Mouse (Mus musculus) lung, adult 18-20 months (tissue): ENCODE results near the gene Nat8f5.
"Not testable (repeated sequence)": the region's sequence is repeated elsewhere in the genome, so short reads cannot be mapped to it uniquely, and the experiment has no call there.

ENCODE experiments used
- DNase-seq, 2 experiments: peaks; one replicate each; pipeline ENCODE4 v3.0.0; 2022; ENCODE audit warnings: mixed read lengths in 2 of 2

The Nat8f5 gene

DNA sequence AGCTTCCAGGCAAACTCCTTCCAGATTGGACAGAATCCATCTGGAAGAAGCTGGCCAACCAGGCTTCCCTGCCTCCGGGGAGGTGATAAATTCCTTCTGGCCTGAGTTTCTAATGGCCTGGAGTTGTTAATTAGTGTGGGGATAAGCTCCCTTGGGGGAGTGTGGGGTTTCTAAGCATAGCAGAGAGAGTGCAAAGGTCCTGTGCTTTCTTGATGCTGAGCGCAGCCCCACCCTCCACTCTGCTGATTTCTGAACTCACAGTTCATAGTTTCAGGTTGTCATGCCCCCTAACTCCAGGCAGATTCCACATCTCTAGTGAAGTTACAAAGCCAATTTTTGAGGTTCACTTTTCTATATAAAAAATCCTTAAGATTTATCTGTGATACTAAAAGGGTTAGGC, 14.3 kb upstream of the Nat8f5 start:
- not testable (repeated sequence) for DNase-seq

DNA sequence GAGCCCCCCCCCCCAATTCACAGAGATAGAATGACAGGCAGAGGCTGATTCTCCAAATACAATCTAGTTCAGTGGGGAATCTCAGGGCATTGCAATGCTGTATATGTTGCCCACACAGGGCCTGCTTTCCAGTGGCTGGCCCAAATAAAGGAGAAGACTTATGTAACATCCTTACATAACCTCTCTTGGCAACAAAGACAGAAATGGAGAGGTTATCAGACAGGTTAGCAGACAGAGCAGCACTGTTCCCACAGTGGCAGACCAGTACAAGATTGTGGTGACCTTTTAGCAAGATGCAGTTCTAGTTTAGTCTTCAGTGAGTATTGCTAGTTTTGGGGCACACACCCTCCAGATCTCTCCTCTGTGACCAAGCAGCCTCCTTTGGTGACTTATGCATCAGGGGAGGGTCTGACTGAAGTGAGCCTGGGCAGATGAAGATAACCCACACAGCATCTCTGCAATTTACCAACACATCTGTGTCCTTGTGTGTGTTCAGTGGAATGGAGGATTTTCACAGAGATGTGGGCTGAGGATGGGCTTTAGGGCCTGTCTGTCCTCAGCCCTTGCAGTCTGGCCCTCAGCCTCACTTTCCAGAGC, 13.8 kb upstream of the Nat8f5 start:
- not testable (repeated sequence) for DNase-seq

DNA sequence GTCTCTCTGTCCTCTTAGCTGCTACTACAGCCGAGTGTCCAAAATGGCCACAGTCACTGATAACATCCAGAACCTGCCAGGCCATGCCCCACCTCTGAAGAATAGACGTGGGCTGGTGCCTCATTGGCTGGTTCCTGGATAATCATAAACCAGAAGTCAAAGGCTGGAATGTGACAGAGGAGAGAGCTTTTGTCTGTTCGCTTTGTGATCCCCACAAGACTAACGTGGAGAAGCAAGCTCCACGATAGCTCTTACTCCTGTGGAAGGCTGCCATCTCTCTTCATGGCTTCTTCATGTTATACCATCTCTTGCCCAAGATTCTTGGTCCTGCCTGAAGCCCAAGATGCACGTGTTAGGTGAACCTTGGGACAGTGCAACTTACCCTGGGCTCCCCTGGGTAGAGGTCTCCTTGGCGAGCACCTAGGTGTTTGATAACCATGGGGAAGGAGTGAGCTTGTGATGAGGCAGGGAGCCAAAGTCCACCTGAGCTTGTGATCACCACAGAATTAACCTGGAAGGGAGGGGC, 11.1 kb upstream of the Nat8f5 start, which contains the start of gene Nat8:
Nat8 (minus strand) TSS at position 287 of the 526 bp plus-strand sequence.
- no peak for DNase-seq

DNA sequence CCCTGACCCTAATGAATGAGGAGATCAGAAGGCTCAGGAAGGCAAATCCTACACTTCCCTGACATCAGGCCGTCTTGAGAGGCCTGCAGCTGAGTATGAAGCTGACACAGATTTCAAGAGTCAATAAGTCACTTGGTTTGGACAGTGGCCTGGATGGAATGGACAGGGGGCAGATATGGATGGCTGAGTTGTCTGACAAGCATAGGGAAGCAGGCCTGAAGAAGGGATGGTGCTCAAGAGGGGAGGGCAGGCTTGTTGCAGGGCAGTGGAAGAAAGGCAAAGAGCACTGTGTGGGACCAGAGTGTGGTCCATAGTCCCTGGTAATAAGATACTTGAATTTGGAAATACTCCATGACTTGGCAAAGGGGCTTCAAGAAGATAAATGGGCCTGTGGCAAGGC, 8.7 kb upstream of the Nat8f5 start:
- DNase-seq: no peak

DNA sequence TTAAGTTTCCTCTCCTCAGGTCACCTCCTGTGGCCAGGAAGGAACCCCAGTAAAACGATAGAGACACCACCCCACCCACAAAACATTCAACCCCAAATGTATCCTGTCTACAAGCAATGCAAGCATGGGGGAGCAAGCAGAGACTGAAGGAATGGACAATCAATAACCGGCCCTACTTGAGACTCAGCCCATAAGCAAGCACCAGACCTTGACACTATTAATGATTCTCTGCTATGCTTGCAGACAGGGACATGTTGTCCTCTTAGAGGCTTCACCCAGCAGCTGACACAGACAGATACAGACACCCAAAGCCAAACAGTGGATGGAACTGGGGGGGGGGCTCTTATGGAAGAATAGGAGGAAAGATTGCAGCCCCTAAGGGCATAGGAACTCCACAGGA, 5.1 kb upstream of the Nat8f5 start:
- no peak for DNase-seq

DNA sequence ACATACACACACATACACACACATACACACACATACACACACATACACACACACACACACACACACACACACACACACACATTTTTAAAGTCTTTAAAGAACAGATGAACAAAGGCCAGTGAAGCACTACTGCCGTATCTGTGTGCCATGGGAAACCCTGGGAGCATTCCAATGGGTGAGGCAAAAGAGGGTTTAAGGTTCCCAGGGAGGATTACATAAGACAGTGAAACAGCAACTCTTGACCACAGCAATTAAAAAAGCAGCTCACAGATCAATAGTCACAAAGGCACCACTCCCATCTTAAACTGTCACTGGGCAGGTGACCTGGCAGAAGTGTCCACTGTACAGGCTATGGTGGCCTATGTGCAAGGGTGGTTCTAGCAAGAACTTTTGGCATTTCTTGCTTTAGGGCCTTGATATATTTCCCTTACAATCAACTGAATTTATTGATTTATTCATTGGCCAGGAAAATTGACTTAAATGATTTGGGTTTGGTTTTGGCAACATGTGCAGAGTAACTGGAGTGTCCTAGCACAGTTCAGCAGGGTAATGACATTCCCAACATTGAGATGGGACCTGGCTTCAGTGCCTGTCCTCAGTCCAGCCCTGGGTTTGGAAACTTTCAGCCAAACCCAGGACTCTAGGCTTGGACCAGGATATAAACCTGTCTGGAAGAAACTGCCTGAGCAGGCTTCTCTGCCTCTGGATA, 2.8 kb upstream of the Nat8f5 start:
- no peak for DNase-seq

DNA sequence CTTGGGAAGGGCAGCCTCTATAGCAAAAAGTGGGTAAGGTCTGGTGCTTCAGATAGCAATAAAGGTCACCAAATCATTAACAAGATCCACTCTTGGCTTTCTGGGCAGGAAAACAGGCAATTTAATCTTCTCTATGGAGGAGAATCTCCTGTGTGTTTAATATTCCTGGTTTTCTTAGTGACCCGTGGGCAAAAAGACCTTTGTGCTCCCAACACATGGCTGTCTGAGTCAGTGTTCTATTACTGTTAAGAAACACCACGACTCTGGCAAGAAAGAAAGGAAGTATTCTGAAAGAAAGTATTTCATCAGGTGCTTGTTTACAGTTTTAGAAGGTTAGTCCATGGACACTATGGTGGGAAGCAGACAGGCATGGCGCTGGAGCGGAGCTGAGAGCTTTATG, 1.5 kb upstream of the Nat8f5 start:
- DNase-seq: no peak

DNA sequence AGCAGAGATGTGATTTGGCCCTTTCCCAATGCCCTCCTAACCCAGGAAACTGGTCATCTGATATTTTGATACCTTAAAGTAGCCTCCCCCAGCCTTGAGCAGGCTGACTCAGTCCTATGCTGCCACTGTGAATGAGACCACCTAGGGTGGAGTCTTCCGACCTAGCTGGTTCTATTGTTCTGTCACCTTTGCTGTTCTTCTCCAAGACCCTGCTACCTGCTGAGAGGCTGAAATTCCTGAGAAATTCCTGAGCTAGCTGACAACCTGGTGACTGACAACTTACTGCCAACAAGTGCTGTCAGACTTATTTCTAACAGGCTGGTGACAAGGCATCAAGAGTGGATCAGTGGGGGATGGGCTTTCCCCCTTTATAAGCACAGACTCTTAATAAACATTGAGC, 2.4 kb downstream of the Nat8f5 start:
- DNase-seq: no peak

DNA sequence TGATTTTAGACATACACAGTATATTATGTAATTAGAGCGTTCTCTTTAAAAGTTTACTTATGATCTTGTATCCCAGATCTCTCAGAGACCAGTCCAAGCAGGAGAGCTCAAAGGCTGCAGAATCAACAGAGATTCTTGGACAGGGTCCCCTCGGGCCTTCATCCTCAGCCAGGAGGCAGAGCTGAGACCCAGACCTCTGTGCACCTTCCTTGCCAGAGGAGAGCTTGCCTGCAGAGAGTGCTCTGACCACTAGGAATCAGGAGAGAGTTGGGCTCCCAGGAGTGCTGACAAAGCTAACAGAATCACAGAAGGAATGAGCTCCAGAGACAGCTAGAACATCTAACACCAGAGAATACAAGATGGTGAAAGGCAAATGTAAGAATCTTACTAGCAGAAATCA, 7.4 kb downstream of the Nat8f5 start:
- no peak for DNase-seq

DNA sequence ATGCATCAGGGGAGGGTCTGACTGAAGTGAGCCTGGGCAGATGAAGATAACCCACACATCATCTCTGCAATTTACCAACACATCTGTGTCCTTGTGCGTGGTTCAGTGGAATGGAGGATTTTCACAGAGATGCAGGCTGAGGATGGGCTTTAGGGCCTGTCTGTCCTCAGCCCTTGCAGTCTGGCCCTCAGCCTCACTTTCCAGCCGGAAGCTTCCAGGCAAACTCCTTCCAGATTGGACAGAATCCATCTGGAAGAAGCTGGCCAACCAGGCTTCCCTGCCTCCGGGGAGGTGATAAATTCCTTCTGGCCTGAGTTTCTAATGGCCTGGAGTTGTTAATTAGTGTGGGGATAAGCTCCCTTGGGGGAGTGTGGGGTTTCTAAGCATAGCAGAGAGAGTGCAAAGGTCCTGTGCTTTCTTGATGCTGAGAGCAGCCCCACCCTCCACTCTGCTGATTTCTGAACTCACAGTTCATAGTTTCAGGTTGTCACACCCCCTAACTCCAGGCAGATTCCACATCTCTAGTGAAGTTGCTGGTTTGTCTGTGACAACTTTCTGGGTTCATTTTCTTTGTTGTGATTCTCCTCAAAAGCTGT, 9.7 kb downstream of the Nat8f5 start:
- not testable (repeated sequence) for DNase-seq

DNA sequence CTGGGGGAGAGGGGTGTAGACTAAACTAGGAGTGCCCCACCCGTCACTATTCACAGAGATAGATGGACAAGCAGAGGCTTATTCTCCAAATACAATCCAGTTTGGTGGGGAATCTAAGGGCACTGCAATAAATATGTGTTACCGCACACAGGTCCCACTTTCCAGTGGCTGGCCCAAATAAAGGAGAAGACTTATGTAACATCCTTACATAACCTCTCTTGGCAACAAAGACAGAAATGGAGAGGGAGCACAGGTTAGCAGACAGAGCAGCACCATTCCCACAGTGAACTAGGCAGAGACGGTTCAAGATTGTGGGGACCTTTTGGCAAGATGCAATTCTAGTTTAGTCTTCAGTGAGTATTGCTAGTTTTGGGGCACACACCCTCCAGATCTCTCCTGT, 10.3 kb downstream of the Nat8f5 start:
- not testable (repeated sequence) for DNase-seq

DNA sequence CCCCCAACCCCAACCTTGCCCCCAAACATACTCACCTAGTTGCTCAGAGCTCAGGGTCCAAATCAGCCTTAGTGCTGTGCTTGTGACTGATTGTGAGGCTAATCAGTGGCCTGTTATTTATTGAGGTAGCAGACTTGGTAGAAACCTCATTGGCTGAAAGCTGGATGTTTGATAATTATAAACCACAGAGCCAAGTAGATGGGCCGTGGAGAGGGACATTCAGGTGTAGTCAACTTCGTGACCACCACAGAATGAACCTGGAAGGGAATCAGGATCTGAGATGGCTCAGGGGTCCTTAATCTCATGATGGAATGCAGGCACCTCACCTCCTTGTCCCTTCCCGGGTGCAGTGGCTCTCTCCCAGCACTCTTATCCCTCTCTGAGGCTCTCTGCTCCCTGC, 11.0 kb downstream of the Nat8f5 start:
- DNase-seq: not testable (repeated sequence)

DNA sequence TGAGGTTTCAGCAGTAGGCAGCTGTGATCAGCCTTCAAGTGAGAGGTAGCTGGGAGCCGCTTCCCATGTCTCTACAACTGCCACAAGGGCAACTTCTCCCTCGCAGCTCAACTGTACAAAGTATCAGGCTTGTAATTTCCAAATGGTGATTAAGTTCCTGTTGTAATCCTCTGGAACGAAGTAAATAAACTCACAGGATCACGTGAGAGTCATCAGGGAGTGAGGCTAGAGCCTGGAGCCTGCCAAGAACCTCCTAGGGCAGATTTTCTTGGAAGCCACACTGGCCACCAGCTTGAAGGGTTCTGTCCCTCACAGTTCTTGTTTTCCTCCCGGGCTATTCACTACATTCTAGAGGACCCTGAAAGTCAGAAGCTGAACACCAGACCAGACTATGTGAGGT, 17.6 kb downstream of the Nat8f5 start:
- peak; percentile 18 to 26 for DNase-seq
